In the genomic region with DNA sequence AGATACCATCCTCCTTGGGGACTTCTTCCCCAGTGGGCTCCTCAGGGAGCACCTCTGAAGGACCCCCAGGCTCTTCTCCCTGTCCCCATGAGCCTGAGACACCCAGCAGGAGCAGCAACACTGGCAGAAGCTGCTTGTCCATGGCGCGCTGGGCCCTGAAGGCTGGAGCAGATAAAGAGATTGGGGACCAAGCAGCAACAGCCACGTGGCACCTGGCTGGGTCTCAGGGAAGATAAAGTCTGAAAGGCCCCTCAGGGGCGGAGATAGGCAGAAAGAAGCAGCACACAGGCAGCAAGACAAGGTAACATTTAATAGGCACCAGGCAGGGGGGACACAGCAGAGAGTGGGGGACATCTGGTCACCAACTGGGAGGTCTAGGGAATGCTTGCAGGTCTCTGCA, we compare ENCODE assay signal across 13 mouse cellular contexts. TPM values are rescaled to one million over a fixed set of nuclear protein-coding genes. Genes with fewer than 3 reads are reported as not detected.
DNase-seq lines count a peak whose midpoint lies in the region; ATAC-seq lines count a peak whose summit lies in the region.
"Had no signal": no experiment of that assay in that cellular context is flagged by ENCODE, and none has a peak within 500 bp of the region (broad histone marks: within the 10 kb centered on the region; RNA-seq: fewer than 3 reads in every experiment).

Pdia2 (minus strand) TSS at position 196 of the 400 bp plus-strand sequence.

- H3K9ac ChIP-seq in midbrain, embryonic 16.5 days (ENCODE audit: low read depth, low read length) = 0 out of 2 replicates have a peak within 1 kb of the TSS, but pooled peaks have one; percentile 3
- H3K9ac ChIP-seq in midbrain, embryonic 14.5 days (replicated peaks; ENCODE audit: low read length) = no peak within 1 kb of the TSS
- H3K9ac ChIP-seq in liver, embryonic 12.5 days = peak within 1 kb of the TSS; percentile 76
- no peak within 1 kb of the TSS; the same call in 1 of the 2 replicates for H3K9ac ChIP-seq in stomach, embryonic 16.5 days (ENCODE audit: low read length)
- H3K9ac ChIP-seq: midbrain, embryonic 12.5 days had no signal

- peaks cover 12% of the 10 kb centered on the region; the same call in 1 of the 2 replicates for H3K36me3 ChIP-seq in midbrain, embryonic 16.5 days (ENCODE audit: control insufficient read depth, insufficient read depth, low read length)
- peaks cover 39% of the 10 kb centered on the region for H3K36me3 ChIP-seq in midbrain, embryonic 14.5 days (ENCODE audit: control insufficient read depth, insufficient read depth, low read length)
- H3K36me3 ChIP-seq in erythroblast, embryonic 14.5 days (ENCODE audit: control insufficient read depth) = peaks cover 48% of the 10 kb centered on the region
- peaks cover 48% of the 10 kb centered on the region for H3K36me3 ChIP-seq in liver, embryonic 12.5 days
- peaks cover 25% of the 10 kb centered on the region for H3K36me3 ChIP-seq in stomach, embryonic 16.5 days (ENCODE audit: control insufficient read depth, insufficient read depth, low read length)

- H3K4me3 ChIP-seq in midbrain, embryonic 16.5 days (ENCODE audit: low read depth, low read length) = no peak within 1 kb of the TSS; the same call in 1 of the 2 replicates
- no peak within 1 kb of the TSS for H3K4me3 ChIP-seq in midbrain, embryonic 14.5 days (replicated peaks; ENCODE audit: low read depth, low read length)
- peak within 1 kb of the TSS; percentile 67 for H3K4me3 ChIP-seq in erythroblast, embryonic 14.5 days (replicated peaks)
- H3K4me3 ChIP-seq in liver, embryonic 12.5 days = peak within 1 kb of the TSS; percentile 67
- no peak within 1 kb of the TSS for H3K4me3 ChIP-seq in stomach, embryonic 16.5 days (replicated peaks; ENCODE audit: low read length)

- 76% methylated on average over 4 of the region's 4 CpGs for WGBS in midbrain, embryonic 16.5 days
- WGBS in midbrain, embryonic 14.5 days = 82% methylated on average over 4 of the region's 4 CpGs
- WGBS in liver, embryonic 12.5 days (ENCODE audit: insufficient replicate concordance) = 20% methylated on average over 4 of the region's 4 CpGs
- 62% methylated on average over 4 of the region's 4 CpGs for WGBS in stomach, embryonic 16.5 days

- H3K27me3 ChIP-seq in midbrain, embryonic 16.5 days (ENCODE audit: control insufficient read depth, insufficient read depth, low read depth, low read length) = peaks cover 21% of the 10 kb centered on the region
- H3K27me3 ChIP-seq in midbrain, embryonic 14.5 days (ENCODE audit: control insufficient read depth, insufficient read depth, low read length) = peaks cover 34% of the 10 kb centered on the region
- H3K27me3 ChIP-seq in erythroblast, embryonic 14.5 days (ENCODE audit: control insufficient read depth) = peaks cover 36% of the 10 kb centered on the region
- peaks cover 47% of the 10 kb centered on the region for H3K27me3 ChIP-seq in liver, embryonic 12.5 days (replicated peaks)
- H3K27me3 ChIP-seq in stomach, embryonic 16.5 days (ENCODE audit: control insufficient read depth, insufficient read depth, low read length) = peaks cover 13% of the 10 kb centered on the region

- peaks cover 5% of the 10 kb centered on the region; the same call in 1 of the 2 replicates for H3K4me1 ChIP-seq in midbrain, embryonic 16.5 days (ENCODE audit: control insufficient read depth, insufficient read depth, low read length)
- H3K4me1 ChIP-seq in midbrain, embryonic 14.5 days (ENCODE audit: control insufficient read depth, insufficient read depth, low read length) = peaks cover 13% of the 10 kb centered on the region; the same call in 1 of the 2 replicates
- H3K4me1 ChIP-seq in erythroblast, embryonic 14.5 days (ENCODE audit: control insufficient read depth) = peaks cover 82% of the 10 kb centered on the region
- peaks cover 75% of the 10 kb centered on the region for H3K4me1 ChIP-seq in liver, embryonic 12.5 days
- H3K4me1 ChIP-seq in stomach, embryonic 16.5 days (ENCODE audit: control insufficient read depth, insufficient read depth, low read length) = peaks cover 15% of the 10 kb centered on the region

- no peak for ATAC-seq in midbrain, embryonic 16.5 days
- ATAC-seq in midbrain, embryonic 14.5 days (ENCODE audit: low FRiP score, low TSS enrichment) = no peak
- peak; percentile 80 for ATAC-seq in liver, embryonic 12.5 days
- no peak for ATAC-seq in stomach, embryonic 16.5 days (ENCODE audit: insufficient read depth, low FRiP score)
- ATAC-seq: CD4-positive, CD25-positive, alpha-beta regulatory T cell, adult 4 months had no signal

- H3K4me2 ChIP-seq in midbrain, embryonic 16.5 days (ENCODE audit: low read length) = peak within 1 kb of the TSS; percentile 80
- no peak within 1 kb of the TSS for H3K4me2 ChIP-seq in midbrain, embryonic 14.5 days (ENCODE audit: low read length)
- peak within 1 kb of the TSS; percentile 96 for H3K4me2 ChIP-seq in liver, embryonic 12.5 days
- H3K4me2 ChIP-seq in stomach, embryonic 16.5 days (ENCODE audit: low read depth, low read length) = no peak within 1 kb of the TSS; the same call in 1 of the 2 replicates

- H3K27ac ChIP-seq in midbrain, embryonic 16.5 days (ENCODE audit: low read length) = no peak within 1 kb of the TSS
- H3K27ac ChIP-seq in midbrain, embryonic 14.5 days (replicated peaks; ENCODE audit: low read depth, low read length) = no peak within 1 kb of the TSS
- H3K27ac ChIP-seq in liver, embryonic 12.5 days = peak within 1 kb of the TSS; percentile 74
- H3K27ac ChIP-seq in stomach, embryonic 16.5 days (ENCODE audit: low read length) = peak within 1 kb of the TSS; percentile 27; the same call in 1 of the 2 replicates
- H3K27ac ChIP-seq: midbrain, embryonic 12.5 days had no signal

- H3K9me3 ChIP-seq in midbrain, embryonic 16.5 days (replicated peaks; ENCODE audit: control insufficient read depth, low read length, poor library complexity, severe bottlenecking) = no peaks in the 10 kb centered on the region
- no peaks in the 10 kb centered on the region for H3K9me3 ChIP-seq in midbrain, embryonic 14.5 days (ENCODE audit: control insufficient read depth, low read length)
- no peaks in the 10 kb centered on the region for H3K9me3 ChIP-seq in erythroblast, embryonic 14.5 days (ENCODE audit: control insufficient read depth, low read length)
- no peaks in the 10 kb centered on the region for H3K9me3 ChIP-seq in liver, embryonic 12.5 days (replicated peaks)
- H3K9me3 ChIP-seq in stomach, embryonic 16.5 days (replicated peaks; ENCODE audit: control insufficient read depth, low read length) = no peaks in the 10 kb centered on the region
- H3K9me3 ChIP-seq: midbrain, embryonic 12.5 days had no signal

- no peak for DNase-seq in midbrain, embryonic 14.5 days
- DNase-seq in right cerebral cortex, adult 2 months (ENCODE audit: low spot score in 2 of 2) = no peak
- no peak for DNase-seq in adrenal gland, postnatal 10 days
- DNase-seq: gastrocnemius, postnatal 14 days; kidney, postnatal 36 days; thymus, postnatal 25 days had no signal

RNA-seq across cellular contexts. Expression of gene Pdia2, which starts in this region (rescaled TPM):
- polyA plus RNA-seq in midbrain, embryonic 16.5 days (2015; fragmentation: Nextera tagmentation; extraction: Ambion mirVana) = 0.48 TPM in 1 of 2 replicates, not detected in the other
- polyA plus RNA-seq in midbrain, embryonic 14.5 days (2014; fragmentation: Nextera tagmentation; extraction: Ambion mirVana) = not detected in 2 replicates
- 25.5 and 26.9 TPM in 2 replicates for polyA plus RNA-seq in erythroblast, embryonic 14.5 days (2012)
- 96.4 and 96.5 TPM in 2 replicates for polyA plus RNA-seq in liver, embryonic 12.5 days (2016; fragmentation: Nextera tagmentation; extraction: Ambion mirVana)
- polyA plus RNA-seq in stomach, embryonic 16.5 days (2015; fragmentation: Nextera tagmentation; extraction: Ambion mirVana) = 192 and 218 TPM in 2 replicates
- total RNA-seq in adrenal gland, postnatal 10 days (2021) = 1 to 10 TPM; 1.4 to 2.2 TPM
- total RNA-seq: gastrocnemius, postnatal 14 days; heart, postnatal 25 days had no signal
- polyA plus RNA-seq: CD4-positive, CD25-positive, alpha-beta regulatory T cell, adult 4 months had no signal

Comparison
In these comparisons a context has a peak if more than half of its experiments do, and no peak if none do; other contexts are left out.
1. RNA of gene Pdia2 (polyA plus RNA-seq): 192 to 218 TPM in stomach, embryonic 16.5 days, 96.4 to 96.5 TPM in liver, embryonic 12.5 days and 25.5 to 26.9 TPM in erythroblast, embryonic 14.5 days; 0.48 TPM in midbrain, embryonic 16.5 days and not detected in midbrain, embryonic 14.5 days; every median in the first group is over 10 times any median in the second.
2. H3K4me2 ChIP-seq: peak in midbrain, embryonic 16.5 days (single experiment) and liver, embryonic 12.5 days (single experiment); none in midbrain, embryonic 14.5 days (single experiment) and stomach, embryonic 16.5 days (single experiment).
3. H3K9ac ChIP-seq: peak in midbrain, embryonic 16.5 days (single experiment) and liver, embryonic 12.5 days (single experiment); none in midbrain, embryonic 14.5 days (single experiment) and stomach, embryonic 16.5 days (single experiment).
4. H3K27ac ChIP-seq: peak in liver, embryonic 12.5 days (single experiment) and stomach, embryonic 16.5 days (single experiment); none in midbrain, embryonic 16.5 days (single experiment) and midbrain, embryonic 14.5 days (single experiment).
5. H3K4me3 ChIP-seq: peak in erythroblast, embryonic 14.5 days (single experiment) and liver, embryonic 12.5 days (single experiment); none in midbrain, embryonic 16.5 days (single experiment), midbrain, embryonic 14.5 days (single experiment) and stomach, embryonic 16.5 days (single experiment).